Mouse (Mus musculus): ENCODE measurements around the gene Gm49394. TPM values are rescaled to one million over a fixed set of nuclear protein-coding genes. Genes with fewer than 3 reads are reported as not detected.
A peak's percentile ranks its signal among the peaks of the same experiment; 100 is the strongest.

Gene Gm49394
- polyA plus RNA-seq, 1 experiment from 2014 or later = 0.04 TPM

- ATAC-seq (ENCODE audit: insufficient number of reproducible peaks, insufficient read depth, low FRiP score, low TSS enrichment) = no peak
- peaks cover 14% of the 10 kb centered on the region; the same call in 1 of the 2 replicates for H3K36me3 ChIP-seq
- H3K9ac ChIP-seq = peak overlapping the region; percentile 91
These were observed 11.0 kb downstream of the Gm49394 start for GRCm38 (mm10) chr7:142658681-142659180.

GRCm38 (mm10) chr7:142657821-142658614 is 11.7 kb downstream of the Gm49394 start:
- H3K27ac ChIP-seq = peak overlapping the region; percentile 95
- peak overlapping the region; percentile 91 for H3K9ac ChIP-seq
- no peaks in the 10 kb centered on the region for H3K9me3 ChIP-seq
- H3K4me1 ChIP-seq = peaks cover 13% of the 10 kb centered on the region
- no peak for ATAC-seq (ENCODE audit: insufficient number of reproducible peaks, insufficient read depth, low FRiP score, low TSS enrichment)
- peak overlapping the region; percentile 62 for H3K4me3 ChIP-seq
- H3K4me2 ChIP-seq (replicated peaks) = peak overlapping the region; percentile 56
- H3K36me3 ChIP-seq = peaks cover 17% of the 10 kb centered on the region; the same call in 1 of the 2 replicates
- peaks cover 82% of the 10 kb centered on the region for H3K27me3 ChIP-seq
- 2% methylated on average over 34 of the region's 34 CpGs for WGBS

More at GRCm38 (mm10) chr7:142658681-142659180, 11.0 kb downstream of the Gm49394 start:
- Histone ChIP-seq H3K9me3 (no peaks in the 10 kb centered on the region), H3K27me3 (peaks cover 83% of the 10 kb centered on the region), H3K4me1 (peaks cover 13% of the 10 kb centered on the region), H3K4me2 (replicated peaks) (peak overlapping the region; percentile 56), H3K27ac (peak overlapping the region; percentile 95), H3K4me3 (peak overlapping the region; percentile 62)
- WGBS = 1% methylated on average over 37 of the region's 40 CpGs

- H3K4me2 ChIP-seq (replicated peaks) = peak overlapping the region; percentile 56
- peaks cover 13% of the 10 kb centered on the region for H3K4me1 ChIP-seq
- peak overlapping the region; percentile 91 for H3K9ac ChIP-seq
- WGBS = 13% methylated on average over 7 of the region's 9 CpGs
- H3K27ac ChIP-seq = peak overlapping the region; percentile 95
- H3K4me3 ChIP-seq = peak overlapping the region; percentile 62
- ATAC-seq (ENCODE audit: insufficient number of reproducible peaks, insufficient read depth, low FRiP score, low TSS enrichment) = no peak; the same call in 1 of the 2 replicates
- H3K36me3 ChIP-seq = peaks cover 19% of the 10 kb centered on the region; the same call in 1 of the 2 replicates
- H3K9me3 ChIP-seq = no peaks in the 10 kb centered on the region
- H3K27me3 ChIP-seq = peaks cover 84% of the 10 kb centered on the region
These were observed 12.4 kb downstream of the Gm49394 start for GRCm38 (mm10) chr7:142657341-142657791.

GRCm38 (mm10) chr7:142656055-142656454 is 13.7 kb downstream of the Gm49394 start:
- ATAC-seq (ENCODE audit: insufficient number of reproducible peaks, insufficient read depth, low FRiP score, low TSS enrichment) = no peak
- H3K4me3 ChIP-seq = peak overlapping the region; percentile 62

GRCm38 (mm10) chr7:142655633-142656032 is 14.1 kb downstream of the Gm49394 start:
- Histone ChIP-seq H3K9me3 (no peaks in the 10 kb centered on the region), H3K4me3 (peak overlapping the region; percentile 62), H3K4me1 (peaks cover 13% of the 10 kb centered on the region), H3K4me2 (replicated peaks) (peak overlapping the region; percentile 56), H3K27me3 (peaks cover 76% of the 10 kb centered on the region), H3K27ac (peak overlapping the region; percentile 95; the same call in 1 of the 2 replicates), H3K9ac (peak overlapping the region; percentile 25; the same call in 1 of the 2 replicates), H3K36me3 (peaks cover 31% of the 10 kb centered on the region; the same call in 1 of the 2 replicates)
- WGBS = 12% methylated on average over 11 of the region's 11 CpGs
- no peak for ATAC-seq (ENCODE audit: insufficient number of reproducible peaks, insufficient read depth, low FRiP score, low TSS enrichment)

More at GRCm38 (mm10) chr7:142656055-142656454, 13.7 kb downstream of the Gm49394 start:
- Histone ChIP-seq H3K9me3 (no peaks in the 10 kb centered on the region), H3K27me3 (peaks cover 80% of the 10 kb centered on the region), H3K4me1 (peaks cover 13% of the 10 kb centered on the region), H3K9ac (peak overlapping the region; percentile 25; the same call in 1 of the 2 replicates), H3K4me2 (replicated peaks) (peak overlapping the region; percentile 56), H3K36me3 (peaks cover 31% of the 10 kb centered on the region; the same call in 1 of the 2 replicates), H3K27ac (peak overlapping the region; percentile 95; the same call in 1 of the 2 replicates)
- WGBS = 33% methylated on average over 4 of the region's 4 CpGs

GRCm38 (mm10) chr7:142653726-142654125 is 16.0 kb downstream of the Gm49394 start:
- H3K27me3 ChIP-seq = peaks cover 57% of the 10 kb centered on the region
- 0 out of 2 replicates have a peak overlapping the region, but pooled peaks have one; percentile 8 for H3K9ac ChIP-seq
- H3K4me3 ChIP-seq = peak overlapping the region; percentile 62; the same call in 1 of the 2 replicates
- H3K4me1 ChIP-seq = peaks cover 11% of the 10 kb centered on the region
- ATAC-seq (ENCODE audit: insufficient number of reproducible peaks, insufficient read depth, low FRiP score, low TSS enrichment) = no peak
- H3K4me2 ChIP-seq (replicated peaks) = peak overlapping the region; percentile 56
- H3K9me3 ChIP-seq = no peaks in the 10 kb centered on the region
- peaks cover 31% of the 10 kb centered on the region; the same call in 1 of the 2 replicates for H3K36me3 ChIP-seq
- no peak overlapping the region for H3K27ac ChIP-seq
- WGBS = 9% methylated on average over 18 of the region's 18 CpGs

- 22% methylated on average over 6 of the region's 6 CpGs for WGBS
- no peak for ATAC-seq (ENCODE audit: insufficient number of reproducible peaks, insufficient read depth, low FRiP score, low TSS enrichment)
- Histone ChIP-seq H3K27me3 (no peaks in the 10 kb centered on the region; the same call in 1 of the 2 replicates), H3K27ac (peak overlapping the region; percentile 61), H3K9me3 (no peaks in the 10 kb centered on the region), H3K4me1 (peaks cover 18% of the 10 kb centered on the region), H3K4me2 (replicated peaks) (no peak overlapping the region), H3K9ac (no peak overlapping the region), H3K4me3 (no peak overlapping the region), H3K36me3 (peaks cover 6% of the 10 kb centered on the region; the same call in 1 of the 2 replicates)
These were observed 23.1 kb downstream of the Gm49394 start for GRCm38 (mm10) chr7:142646676-142647075.

- H3K4me1 ChIP-seq = peaks cover 18% of the 10 kb centered on the region
- H3K27me3 ChIP-seq = no peaks in the 10 kb centered on the region
- ATAC-seq (ENCODE audit: insufficient number of reproducible peaks, insufficient read depth, low FRiP score, low TSS enrichment) = no peak
- H3K27ac ChIP-seq = peak overlapping the region; percentile 75
- H3K4me3 ChIP-seq = no peak overlapping the region
- no peaks in the 10 kb centered on the region for H3K9me3 ChIP-seq
- no peak overlapping the region for H3K4me2 ChIP-seq (replicated peaks)
- H3K9ac ChIP-seq = no peak overlapping the region
- H3K36me3 ChIP-seq = no peaks in the 10 kb centered on the region
- 21% methylated on average over 5 of the region's 5 CpGs for WGBS
These were observed 24.7 kb downstream of the Gm49394 start for GRCm38 (mm10) chr7:142645045-142645444.

- Histone ChIP-seq H3K9ac (no peak overlapping the region), H3K27me3 (no peaks in the 10 kb centered on the region), H3K27ac (no peak overlapping the region), H3K4me2 (replicated peaks) (no peak overlapping the region), H3K36me3 (no peaks in the 10 kb centered on the region), H3K4me1 (peaks cover 11% of the 10 kb centered on the region), H3K4me3 (no peak overlapping the region), H3K9me3 (no peaks in the 10 kb centered on the region)
- no peak for ATAC-seq (ENCODE audit: insufficient number of reproducible peaks, insufficient read depth, low FRiP score, low TSS enrichment)
These were observed 33.6 kb downstream of the Gm49394 start for GRCm38 (mm10) chr7:142636178-142636577.

GRCm38 (mm10) chr7:142630691-142631090 is 39.1 kb downstream of the Gm49394 start:
- H3K9me3 ChIP-seq = no peaks in the 10 kb centered on the region
- H3K4me1 ChIP-seq = no peaks in the 10 kb centered on the region; the same call in 1 of the 2 replicates
- no peak overlapping the region for H3K4me2 ChIP-seq (replicated peaks)
- H3K4me3 ChIP-seq = no peak overlapping the region
- no peak overlapping the region for H3K9ac ChIP-seq
- no peaks in the 10 kb centered on the region for H3K36me3 ChIP-seq
- WGBS = 81% methylated on average over 10 of the region's 10 CpGs
- no peak overlapping the region for H3K27ac ChIP-seq
- ATAC-seq (ENCODE audit: insufficient number of reproducible peaks, insufficient read depth, low FRiP score, low TSS enrichment) = peak; percentile 9; the same call in 1 of the 2 replicates
- no peaks in the 10 kb centered on the region for H3K27me3 ChIP-seq

GRCm38 (mm10) chr7:142629806-142630205 is 39.9 kb downstream of the Gm49394 start:
- no peak for ATAC-seq (ENCODE audit: insufficient number of reproducible peaks, insufficient read depth, low FRiP score, low TSS enrichment)
- 82% methylated on average over 6 of the region's 6 CpGs for WGBS

More at GRCm38 (mm10) chr7:142629806-142630205, 39.9 kb downstream of the Gm49394 start:
- Histone ChIP-seq H3K27ac (no peak overlapping the region), H3K9ac (no peak overlapping the region), H3K4me1 (no peaks in the 10 kb centered on the region; the same call in 1 of the 2 replicates), H3K36me3 (no peaks in the 10 kb centered on the region), H3K4me3 (no peak overlapping the region), H3K27me3 (no peaks in the 10 kb centered on the region), H3K9me3 (no peaks in the 10 kb centered on the region), H3K4me2 (replicated peaks) (no peak overlapping the region)
